Mouse (Mus musculus) spleen, adult 2 months (tissue): ENCODE measurements around the gene Ptpn12.

Source experiments
- CTCF ChIP-seq: fragments of 200-500 bp; IDR thresholded peaks from 2 replicates; pipeline ENCODE4 v1.5.1; 2011; ENCODE audit warnings: mild to moderate bottlenecking, inconsistent platforms; ENCODE audit not compliant: insufficient read depth, insufficient read length, insufficient replicate concordance; ENCODE audit errors: extremely low read depth
- POLR2A ChIP-seq: fragments of 200-500 bp; IDR thresholded peaks from 2 replicates; pipeline ENCODE4 v1.6.1; 2011; ENCODE audit warnings: low read depth, low read length, inconsistent platforms

GRCm38 (mm10) chr5:21045462-21045861, 10.2 kb downstream of the Ptpn12 start:
- TF ChIP-seq POLR2A (no peak), CTCF (no peak)
